Mouse (Mus musculus) T-cell, adult 2 months (primary cell): Measurements from ENCODE around the gene Klhl35.
"Not testable (repeated sequence)": the region's sequence is repeated elsewhere in the genome, so short reads cannot be mapped to it uniquely, and the experiment has no call there.

Experiments
- DNase-seq: peaks from one replicate; pipeline ENCODE4 v3.0.0; 2022; ENCODE audit warnings: low spot score

Klhl35 gene

GRCm38 (mm10) chr7:99500201-99500600, 34.4 kb downstream of the Klhl35 start:
- peak; percentile 71 for DNase-seq

- DNase-seq = no peak
Measured at GRCm38 (mm10) chr7:99500655-99501054, 34.9 kb downstream of the Klhl35 start.

DNA sequence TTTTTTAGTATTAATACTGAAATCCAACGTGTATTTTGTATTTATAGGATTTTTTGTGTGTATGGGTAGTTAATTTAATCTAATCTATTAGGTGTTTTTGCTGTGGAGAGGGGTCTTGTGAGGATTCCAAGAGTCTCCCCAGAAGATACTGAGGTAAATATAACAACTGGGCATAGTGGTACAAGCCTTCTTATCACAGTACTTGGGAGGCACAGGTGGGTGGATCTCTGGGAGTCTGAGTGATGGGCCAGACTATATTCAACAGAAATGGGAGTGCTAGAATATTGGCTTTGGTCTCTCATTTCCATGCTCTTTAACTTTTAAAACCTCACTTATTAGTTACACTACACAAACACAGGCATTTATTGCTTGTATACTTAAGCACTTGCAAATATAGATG, 35.3 kb downstream of the Klhl35 start:
- no peak for DNase-seq

GRCm38 (mm10) chr7:99504556-99504955, 38.8 kb downstream of the Klhl35 start:
- no peak for DNase-seq

GRCm38 (mm10) chr7:99508187-99508586, 42.4 kb downstream of the Klhl35 start:
- not testable (repeated sequence) for DNase-seq

DNA sequence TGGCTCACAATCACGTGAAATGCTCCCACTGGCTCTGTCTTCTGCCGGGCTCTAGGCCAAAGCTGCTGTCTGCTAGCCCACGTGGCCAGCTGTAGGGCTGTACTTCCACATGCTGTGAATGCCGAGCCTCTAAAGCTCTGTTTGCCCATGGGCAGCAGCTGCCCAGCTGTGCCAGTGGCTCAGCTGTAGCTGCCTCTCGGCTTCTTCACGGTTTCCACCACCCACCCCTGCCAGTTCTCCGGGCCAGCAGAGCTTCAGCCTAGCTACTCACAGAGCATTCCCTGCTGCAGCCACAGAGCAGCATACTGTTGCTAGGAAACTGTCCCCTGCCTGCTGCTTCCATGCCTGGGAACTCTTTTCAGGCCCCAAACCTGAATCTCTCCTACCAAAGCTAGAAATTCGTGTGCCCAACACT, 44.3 kb downstream of the Klhl35 start:
- DNase-seq = no peak

GRCm38 (mm10) chr7:99516092-99516813, 50.4 kb downstream of the Klhl35 start:
- no peak for DNase-seq

- no peak for DNase-seq
Measured at GRCm38 (mm10) chr7:99516814-99517157, 51.0 kb downstream of the Klhl35 start.

DNA sequence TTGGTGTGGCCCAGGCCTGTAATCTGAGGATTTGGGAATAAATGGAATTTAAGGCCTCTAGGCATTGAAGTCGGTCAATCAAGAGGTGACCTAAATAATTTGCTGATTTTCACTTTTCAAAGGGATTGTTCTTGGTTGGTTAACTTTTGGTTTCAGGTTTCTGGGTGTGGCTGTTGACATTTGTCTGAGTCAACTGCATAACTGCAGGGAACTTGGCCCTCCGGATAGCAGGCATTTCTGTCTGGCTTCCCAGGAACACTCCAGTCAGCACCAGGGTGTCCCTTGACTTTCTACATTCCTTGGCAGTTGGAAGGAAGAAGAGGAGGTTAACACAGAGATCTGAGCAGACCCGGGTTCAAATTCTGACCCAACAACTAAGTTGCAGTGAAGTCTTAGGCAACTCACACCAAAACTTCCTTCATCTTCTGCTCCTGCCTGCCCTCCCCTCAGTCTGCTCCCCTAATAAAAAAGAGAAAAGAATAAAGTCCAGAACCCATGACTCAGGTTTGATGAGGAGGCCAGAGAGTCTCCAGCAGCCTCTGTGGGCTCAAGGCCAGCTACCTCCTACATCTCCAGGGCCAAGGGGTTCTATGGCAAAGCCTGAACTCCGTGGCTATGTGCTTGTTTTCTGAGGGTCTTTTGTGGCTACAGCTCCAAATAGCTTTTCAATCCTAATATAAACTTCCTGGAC, 53.3 kb downstream of the Klhl35 start:
- DNase-seq = no peak

- DNase-seq = no peak
Measured at GRCm38 (mm10) chr7:99523121-99523520, 57.3 kb downstream of the Klhl35 start.
